Mouse (Mus musculus): ENCODE measurements around the gene Pitpnm1. TPM values are rescaled to one million over a fixed set of nuclear protein-coding genes. Genes with fewer than 3 reads are reported as not detected.

Gene Pitpnm1
- total and polyA plus RNA-seq, 3 experiments: 15.9 to 43.8 (median 34.7) TPM

GRCm38 (mm10) chr19:4113186-4113805, 13.5 kb downstream of the Pitpnm1 start:
- H3K4me2 ChIP-seq (ENCODE audit: insufficient read depth, low read depth, poor library complexity, severe bottlenecking): peak overlapping the region; percentile 53
- dilution Hi-C loops (cut with MboI; ENCODE audit: extremely low pct_ligation_motif_present, extremely low pct_unique_long_range_greater_than_20kb, low sequenced_read_pairs) (no loop called here), in situ Hi-C loops (cut with MboI; ENCODE audit: low pct_ligation_motif_present, low pct_unique_long_range_greater_than_20kb, low sequenced_read_pairs) (no loop called here)
- H3K27me3 ChIP-seq (replicated peaks): no peaks in the 10 kb centered on the region
- H3K36me3 ChIP-seq (replicated peaks in 1 of 2; ENCODE audit: control insufficient read depth in 1 of 2, insufficient read depth in 1 of 2, low read length in 1 of 2): peaks cover 83 to 94% of the 10 kb centered on the region in 2 experiments
- peak overlapping the region; percentile 89 for H3K27ac ChIP-seq (ENCODE audit: insufficient read depth, low read depth)
- peaks cover 19 to 53% of the 10 kb centered on the region in 2 experiments for H3K4me1 ChIP-seq (ENCODE audit: control insufficient read depth in 1 of 2, insufficient read depth in 2 of 2)
- peak overlapping the region in 1 of 3 experiments; percentile 25 for H3K4me3 ChIP-seq (replicated peaks in 1 of 3; ENCODE audit: low read depth in 2 of 3, low read length in 2 of 3, poor library complexity in 1 of 3)
- H3K9ac ChIP-seq (ENCODE audit: insufficient read depth, low read depth): peak overlapping the region; percentile 39
- no peaks in the 10 kb centered on the region for H3K9me3 ChIP-seq (replicated peaks; ENCODE audit: low read length)
- TF ChIP-seq KAT2A (IDR thresholded peaks at IDR 0.05; ENCODE audit: insufficient replicate concordance, low read length): no peak
- 0 out of 2 replicates have a peak, but pooled peaks have one; percentile 36 for TF ChIP-seq MXI1 (IDR thresholded peaks at IDR 0.05; ENCODE audit: low read depth, low read length)
- 0 out of 2 replicates have a peak, but pooled peaks have one; percentile 18 for TF ChIP-seq NELFE (IDR thresholded peaks at IDR 0.05; ENCODE audit: low read depth, low read length)
- no peak for TF ChIP-seq ELF1 (IDR thresholded peaks at IDR 0.05; ENCODE audit: low read depth, low read length)
- 0 out of 2 replicates have a peak, but pooled peaks have one; percentile 28 for TF ChIP-seq ZMIZ1 (IDR thresholded peaks at IDR 0.05; ENCODE audit: low read depth, low read length)
- TF ChIP-seq JUN (IDR thresholded peaks at IDR 0.05; ENCODE audit: insufficient read depth, low read depth, low read length): no peak
- TF ChIP-seq RCOR1 (conservative IDR thresholded peaks at IDR 0.05; ENCODE audit: low read depth, low read length): no peak
- TF ChIP-seq CTCF (conservative IDR thresholded peaks at IDR 0.05 in 1 of 2, IDR thresholded peaks at IDR 0.05 in 1 of 2; ENCODE audit: low read depth in 2 of 2, low read length in 2 of 2): no peak
- H3K79me2 ChIP-seq (replicated peaks; ENCODE audit: control insufficient read depth, extremely low read depth, insufficient read depth, poor library complexity, severe bottlenecking): no peaks in the 10 kb centered on the region
- DNase-seq (ENCODE audit: extremely low read depth): no peak

DNA sequence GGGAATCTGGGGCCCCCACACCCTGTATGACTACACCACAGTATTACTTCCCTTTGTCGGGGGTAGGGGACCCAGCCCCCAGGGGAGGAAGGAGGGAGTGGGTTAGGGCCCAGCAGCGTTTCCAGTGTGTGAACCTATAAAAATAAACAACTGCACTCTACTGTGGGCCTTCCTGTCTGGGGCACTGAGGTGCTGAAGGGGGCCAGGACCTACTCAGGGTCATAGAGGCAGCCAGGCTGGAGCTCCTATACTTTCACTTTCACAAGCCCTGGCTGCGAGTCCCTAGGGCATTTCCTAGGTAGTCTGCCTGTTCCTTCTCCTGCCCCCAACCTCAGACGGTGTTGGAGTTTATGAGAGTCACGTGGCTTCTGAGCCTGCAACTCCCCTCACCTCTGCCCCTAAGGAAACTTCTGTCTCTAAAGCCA, 14.0 kb downstream of the Pitpnm1 start:
- Histone ChIP-seq H3K4me1 (ENCODE audit: control insufficient read depth in 1 of 2, insufficient read depth in 2 of 2) (peaks cover 19 to 54% of the 10 kb centered on the region in 2 experiments), H3K36me3 (replicated peaks in 1 of 2; ENCODE audit: control insufficient read depth in 1 of 2, insufficient read depth in 1 of 2, low read length in 1 of 2) (peaks cover 80 to 92% of the 10 kb centered on the region in 2 experiments), H3K79me2 (replicated peaks; ENCODE audit: control insufficient read depth, extremely low read depth, insufficient read depth, poor library complexity, severe bottlenecking) (no peaks in the 10 kb centered on the region), H3K4me2 (ENCODE audit: insufficient read depth, low read depth, poor library complexity, severe bottlenecking) (peak overlapping the region; percentile 53), H3K27ac (ENCODE audit: insufficient read depth, low read depth) (peak overlapping the region; percentile 89), H3K27me3 (replicated peaks) (no peaks in the 10 kb centered on the region), H3K9ac (ENCODE audit: insufficient read depth, low read depth) (peak overlapping the region; percentile 39), H3K4me3 (replicated peaks in 1 of 3; ENCODE audit: low read depth in 2 of 3, low read length in 2 of 3, poor library complexity in 1 of 3) (no peak overlapping the region), H3K9me3 (replicated peaks; ENCODE audit: low read length) (no peaks in the 10 kb centered on the region)
- dilution Hi-C loops (cut with MboI; ENCODE audit: extremely low pct_ligation_motif_present, extremely low pct_unique_long_range_greater_than_20kb, low sequenced_read_pairs): no loop called here
- DNase-seq (ENCODE audit: extremely low read depth): peak; percentile 82
- in situ Hi-C loops (cut with MboI; ENCODE audit: low pct_ligation_motif_present, low pct_unique_long_range_greater_than_20kb, low sequenced_read_pairs): no loop called here
- TF ChIP-seq SIN3A (IDR thresholded peaks at IDR 0.05; ENCODE audit: low read length) (peak; percentile 39; the same call in 1 of the 2 replicates), TCF12 (IDR thresholded peaks at IDR 0.05; ENCODE audit: low read depth, low read length) (peak; percentile 27; the same call in 1 of the 2 replicates), ZNF384 (IDR thresholded peaks at IDR 0.05; ENCODE audit: low read depth, low read length) (no peak), ETS1 (conservative IDR thresholded peaks at IDR 0.05; ENCODE audit: low read depth, low read length) (peak; percentile 76), CHD2 (IDR thresholded peaks at IDR 0.05; ENCODE audit: low read length) (peak; percentile 62), NRF1 (IDR thresholded peaks at IDR 0.05; ENCODE audit: low read depth, low read length) (no peak), USF1 (IDR thresholded peaks at IDR 0.05; ENCODE audit: low read depth, low read length) (peak; percentile 69), UBTF (IDR thresholded peaks at IDR 0.05; ENCODE audit: low read depth, low read length) (no peak), BHLHE40 (IDR thresholded peaks at IDR 0.05; ENCODE audit: low read depth, low read length) (peak; percentile 76), ZC3H11A (IDR thresholded peaks at IDR 0.05; ENCODE audit: low read depth, low read length) (no peak), KAT2A (IDR thresholded peaks at IDR 0.05; ENCODE audit: insufficient replicate concordance, low read length) (0 out of 2 replicates have a peak, but pooled peaks have one; percentile 56), MEF2A (IDR thresholded peaks at IDR 0.05; ENCODE audit: borderline replicate concordance, low read depth, low read length) (peak; percentile 62; the same call in 1 of the 2 replicates), POLR2A (IDR thresholded peaks at IDR 0.05; ENCODE audit: low read depth, low read length) (0 out of 2 replicates have a peak, but pooled peaks have one; percentile 24), USF2 (conservative IDR thresholded peaks at IDR 0.05; ENCODE audit: low read depth, low read length) (peak; percentile 63), MAX (IDR thresholded peaks at IDR 0.05; ENCODE audit: low read length) (peak; percentile 84), EP300 (IDR thresholded peaks at IDR 0.05; ENCODE audit: low read length) (peak; percentile 61; the same call in 1 of the 2 replicates), MAZ (IDR thresholded peaks at IDR 0.05; ENCODE audit: low read depth, low read length) (0 out of 2 replicates have a peak, but pooled peaks have one; percentile 9), ZMIZ1 (IDR thresholded peaks at IDR 0.05; ENCODE audit: low read depth, low read length) (no peak), IRF4 (IDR thresholded peaks at IDR 0.05; ENCODE audit: low read depth, low read length) (peak; percentile 78)
